Mouse (Mus musculus) neural tube, embryonic 11.5 days (tissue): ENCODE results near the gene Lrrc49. TPM values are rescaled to one million over a fixed set of nuclear protein-coding genes. Genes with fewer than 3 reads are reported as not detected.

Experiments
- ATAC-seq: fragments of 200-750 bp; cut with Nextera tagmentation; 2 replicates; pipeline ENCODE4 v1.8.0; 2017; ENCODE audit warnings: moderate number of reproducible peaks, mild to moderate bottlenecking, moderate TSS enrichment, moderate library complexity; ENCODE audit not compliant: insufficient read depth, low FRiP score, low TSS enrichment
- DNase-seq: peaks from one replicate; pipeline ENCODE4 v3.0.0-alpha.2; 2015; ENCODE audit warnings: low spot score
- H3K27ac ChIP-seq: fragments of 300-500 bp; sonication (generic); 2 replicates; pipeline ENCODE4 v1.5.1; 2014; ENCODE audit warnings: low read depth, mild to moderate bottlenecking, low read length
- H3K27me3 ChIP-seq: fragments of 300-500 bp; sonication (generic); 2 replicates; pipeline ENCODE4 v1.6.1; 2014; ENCODE audit warnings: mild to moderate bottlenecking, low read length, mixed read lengths; ENCODE audit not compliant: control insufficient read depth, insufficient read depth
- H3K36me3 ChIP-seq: fragments of 300-500 bp; sonication (generic); 2 replicates; pipeline ENCODE4 v1.6.1; 2014; ENCODE audit warnings: mild to moderate bottlenecking, low read length, moderate library complexity, mixed read lengths; ENCODE audit not compliant: control insufficient read depth, insufficient read depth
- H3K4me1 ChIP-seq: fragments of 300-500 bp; sonication (generic); 2 replicates; pipeline ENCODE4 v1.6.1; 2014; ENCODE audit warnings: low read length, mixed read lengths; ENCODE audit not compliant: control insufficient read depth, insufficient read depth
- H3K4me2 ChIP-seq: fragments of 300-500 bp; sonication (generic); 2 replicates; pipeline ENCODE4 v1.6.1; 2014; ENCODE audit warnings: low read depth, mild to moderate bottlenecking, moderate library complexity
- H3K4me3 ChIP-seq: fragments of 300-500 bp; sonication (generic); 2 replicates; pipeline ENCODE4 v1.5.1; 2014; ENCODE audit warnings: low read depth, low read length
- H3K9ac ChIP-seq: fragments of 300-500 bp; sonication (generic); 2 replicates; pipeline ENCODE4 v1.6.1; 2014; ENCODE audit warnings: mild to moderate bottlenecking, low read length
- H3K9me3 ChIP-seq: fragments of 300-500 bp; sonication (generic); 2 replicates; pipeline ENCODE4 v1.6.1; 2016; ENCODE audit warnings: low read length; ENCODE audit not compliant: control insufficient read depth
- WGBS: fragments of 180-500 bp; shearing (Covaris S2); extraction: QIAGEN DNeasy Blood & Tissue Kit; methylation state at CpG from one replicate; pipeline ENCODE4 v1.1.7; 2014; 5-methylcytosine and 5-hydroxymethylcytosine counted together
- polyA plus RNA-seq: library from polyadenylated mRNA; unstranded; fragments of >200 nt; fragmentation: Nextera tagmentation; extraction: Ambion mirVana; gene quantifications from 2 replicates; pipeline ENCODE4 v1.2.1, GENCODE M21; 2014

Gene Lrrc49
- polyA plus RNA-seq, 1 experiment from 2014 or later, result 47.9 TPM

DNA sequence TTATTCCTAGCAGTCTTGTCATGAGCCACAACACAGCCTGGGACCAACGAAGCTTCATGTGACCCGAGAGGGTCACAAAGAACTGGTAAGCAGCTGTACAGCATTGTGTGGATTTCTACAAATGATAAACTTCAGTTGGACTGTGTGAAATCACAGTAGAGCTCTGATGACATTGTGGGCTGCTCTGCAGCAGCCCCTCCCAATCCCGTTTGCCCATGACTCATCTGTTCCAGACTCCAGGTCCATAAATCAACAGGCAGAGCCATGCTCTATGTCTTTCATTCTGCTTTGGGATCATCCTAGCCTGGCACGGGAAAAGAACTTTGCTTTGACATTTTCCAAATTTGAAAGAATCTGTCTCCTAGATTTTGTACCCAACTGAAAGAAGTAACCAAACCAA is 4.7 kb upstream of the Lrrc49 start:
- Histone ChIP-seq H3K4me1 (no peaks in the 10 kb centered on the region), H3K4me3 (no peak overlapping the region), H3K9me3 (no peaks in the 10 kb centered on the region), H3K27me3 (no peaks in the 10 kb centered on the region), H3K27ac (no peak overlapping the region), H3K36me3 (no peaks in the 10 kb centered on the region), H3K9ac (no peak overlapping the region), H3K4me2 (no peak overlapping the region)
- WGBS, result 57% methylated on average over 4 of the region's 4 CpGs
- ATAC-seq (no peak), DNase-seq (no peak)

DNA sequence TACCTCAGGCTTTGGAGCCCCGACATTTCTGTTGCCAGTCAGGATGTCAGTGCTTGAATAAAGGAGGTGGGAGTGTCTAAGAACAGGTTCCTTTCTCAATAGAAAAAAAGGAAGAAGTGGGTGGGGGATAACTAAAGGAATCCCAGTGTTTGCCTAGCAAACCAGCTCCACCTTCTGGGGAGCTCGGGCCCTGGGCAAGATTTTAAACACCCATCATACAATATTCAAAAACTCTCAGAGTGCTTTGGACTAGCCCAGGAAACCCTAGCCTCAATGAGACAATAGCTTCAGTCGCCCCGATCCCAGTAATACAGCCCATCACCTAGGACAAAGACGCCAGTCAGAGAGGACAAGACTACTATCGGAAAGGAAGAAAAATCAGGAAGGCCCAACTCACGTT is 543 bp downstream of the Lrrc49 start:
- no peak for DNase-seq
- WGBS, result 3% methylated on average over 7 of the region's 7 CpGs
- peak overlapping the region; percentile 48 for H3K4me2 ChIP-seq

DNA sequence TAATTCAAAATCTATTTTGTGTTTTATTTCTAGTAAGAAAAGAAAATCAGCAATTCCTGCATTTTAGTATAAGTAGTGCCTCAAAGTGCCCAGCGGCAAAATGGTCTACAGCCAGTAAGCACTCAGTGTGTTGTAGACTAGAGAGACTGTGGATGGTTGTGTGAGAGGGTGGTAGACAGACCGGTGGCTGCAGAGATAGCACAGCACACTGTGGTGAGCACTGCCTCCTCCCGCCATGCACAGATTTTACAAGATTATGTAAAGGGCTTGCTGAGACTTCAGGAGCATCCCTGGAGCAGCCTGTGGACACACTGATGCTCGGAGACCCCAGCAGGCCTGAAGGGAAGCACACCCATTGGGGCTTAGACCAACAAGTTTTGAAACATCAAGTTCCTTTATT is 5.2 kb downstream of the Lrrc49 start:
- Histone ChIP-seq H3K9me3 (no peaks in the 10 kb centered on the region), H3K36me3 (peaks cover 2% of the 10 kb centered on the region), H3K9ac (no peak overlapping the region), H3K4me1 (no peaks in the 10 kb centered on the region), H3K4me3 (no peak overlapping the region), H3K27me3 (no peaks in the 10 kb centered on the region), H3K27ac (no peak overlapping the region), H3K4me2 (no peak overlapping the region)
- 95% methylated on average over 4 of the region's 4 CpGs for WGBS
- DNase-seq, result no peak
- ATAC-seq, result no peak

More for the DNA sequence above, 543 bp downstream of the Lrrc49 start:
- ATAC-seq, result peak; percentile 48
- Histone ChIP-seq H3K9ac (peak overlapping the region; percentile 61), H3K36me3 (no peaks in the 10 kb centered on the region; the same call in 1 of the 2 replicates), H3K4me3 (peak overlapping the region; percentile 57), H3K27ac (peak overlapping the region; percentile 98), H3K27me3 (no peaks in the 10 kb centered on the region), H3K4me1 (no peaks in the 10 kb centered on the region), H3K9me3 (no peaks in the 10 kb centered on the region)

DNA sequence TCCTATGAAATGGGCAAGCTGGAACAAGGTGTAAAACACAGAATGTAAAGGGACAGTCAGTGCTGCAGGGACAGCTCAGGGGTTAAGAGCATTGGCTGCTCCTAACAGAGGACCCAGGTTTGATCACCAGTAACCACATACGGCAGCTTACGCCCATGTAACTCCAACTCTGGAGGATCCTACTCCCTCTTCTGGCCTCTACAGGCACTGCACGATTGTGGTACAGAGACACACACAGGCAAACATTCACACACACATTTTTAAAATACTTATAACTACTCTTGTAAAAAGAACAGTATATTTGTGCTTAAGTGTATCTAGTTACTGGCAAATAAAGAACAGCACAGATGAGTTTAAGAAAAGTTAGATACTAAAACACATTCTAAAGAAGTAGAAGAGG is 7.0 kb downstream of the Lrrc49 start:
- Histone ChIP-seq H3K9ac (no peak overlapping the region), H3K4me1 (no peaks in the 10 kb centered on the region), H3K4me2 (no peak overlapping the region), H3K4me3 (no peak overlapping the region), H3K27me3 (no peaks in the 10 kb centered on the region), H3K36me3 (peaks cover 2% of the 10 kb centered on the region), H3K9me3 (no peaks in the 10 kb centered on the region), H3K27ac (no peak overlapping the region)
- WGBS, result 84% methylated on average over 3 of the region's 3 CpGs
- ATAC-seq (no peak), DNase-seq (no peak)

DNA sequence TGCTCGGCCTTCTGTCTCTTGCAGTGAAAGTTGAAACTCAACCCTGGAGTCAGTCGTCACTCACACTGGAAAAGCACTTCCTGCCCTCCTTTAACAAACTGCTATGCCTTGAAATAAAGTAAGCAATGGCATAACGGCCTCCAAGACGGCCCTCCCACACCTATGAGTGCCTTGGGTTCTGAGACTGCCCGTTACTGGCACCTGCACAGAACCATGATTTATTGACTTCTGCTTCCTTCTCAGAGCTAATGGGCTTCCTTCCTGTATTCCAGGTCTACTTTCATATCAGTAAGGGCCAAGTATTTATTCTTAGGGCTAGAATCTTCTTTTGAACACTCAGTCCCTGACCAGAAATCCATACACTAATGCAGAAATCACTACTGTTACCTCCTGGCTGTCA is 9.0 kb downstream of the Lrrc49 start:
- DNase-seq (no peak), ATAC-seq (no peak)
- WGBS, result 89% methylated on average over 5 of the region's 5 CpGs
- Histone ChIP-seq H3K4me2 (no peak overlapping the region), H3K9ac (no peak overlapping the region), H3K4me3 (no peak overlapping the region), H3K27ac (no peak overlapping the region), H3K9me3 (no peaks in the 10 kb centered on the region), H3K36me3 (peaks cover 2% of the 10 kb centered on the region), H3K4me1 (no peaks in the 10 kb centered on the region), H3K27me3 (no peaks in the 10 kb centered on the region)

DNA sequence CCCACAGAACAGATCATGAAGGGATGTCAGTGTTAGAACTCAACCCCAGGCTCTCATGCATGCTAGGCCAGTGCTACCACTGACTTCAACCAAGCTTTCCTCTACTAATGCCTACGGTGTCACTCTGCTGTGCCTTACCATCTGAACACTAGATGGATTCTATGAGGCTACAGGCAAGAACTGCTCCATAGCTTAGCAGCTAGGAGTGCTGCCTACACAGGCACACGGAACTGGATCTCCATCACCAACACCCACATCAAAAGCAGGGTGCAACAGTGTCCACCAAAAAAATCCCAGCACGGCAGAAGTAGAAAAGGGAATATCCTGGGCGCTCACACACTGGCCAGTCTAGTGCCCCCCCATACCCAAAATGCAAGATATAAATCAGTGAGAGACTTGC is 11.5 kb downstream of the Lrrc49 start:
- Histone ChIP-seq H3K9me3 (no peaks in the 10 kb centered on the region), H3K4me2 (no peak overlapping the region), H3K4me1 (no peaks in the 10 kb centered on the region), H3K27ac (no peak overlapping the region), H3K9ac (no peak overlapping the region), H3K36me3 (peaks cover 2% of the 10 kb centered on the region), H3K4me3 (no peak overlapping the region), H3K27me3 (no peaks in the 10 kb centered on the region)
- WGBS, result 88% methylated on average over 4 of the region's 4 CpGs
- DNase-seq (no peak), ATAC-seq (no peak)

DNA sequence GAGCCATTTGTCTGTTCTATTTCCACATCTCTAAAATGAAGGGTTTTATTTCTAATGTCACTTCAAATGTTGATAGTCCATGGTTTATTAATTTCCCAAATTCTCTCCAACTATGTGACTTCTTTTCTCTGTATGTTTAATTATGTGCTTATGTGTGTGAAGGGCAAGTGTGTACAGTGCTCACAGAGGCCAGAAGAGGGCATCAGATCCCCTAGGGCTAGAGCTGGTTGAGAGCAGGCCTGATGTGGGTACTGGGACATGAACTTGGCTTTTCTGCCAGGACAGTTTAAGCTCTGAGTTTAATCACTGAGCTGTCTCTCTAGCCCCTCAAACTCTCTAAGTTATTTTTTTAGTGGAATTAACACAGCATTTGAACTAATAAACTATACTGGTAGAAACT is 13.2 kb downstream of the Lrrc49 start:
- Histone ChIP-seq H3K4me1 (no peaks in the 10 kb centered on the region), H3K4me2 (no peak overlapping the region), H3K9ac (no peak overlapping the region), H3K27me3 (no peaks in the 10 kb centered on the region), H3K27ac (no peak overlapping the region), H3K4me3 (no peak overlapping the region), H3K9me3 (no peaks in the 10 kb centered on the region), H3K36me3 (no peaks in the 10 kb centered on the region; the same call in 1 of the 2 replicates)
- no peak for DNase-seq
- no peak for ATAC-seq

DNA sequence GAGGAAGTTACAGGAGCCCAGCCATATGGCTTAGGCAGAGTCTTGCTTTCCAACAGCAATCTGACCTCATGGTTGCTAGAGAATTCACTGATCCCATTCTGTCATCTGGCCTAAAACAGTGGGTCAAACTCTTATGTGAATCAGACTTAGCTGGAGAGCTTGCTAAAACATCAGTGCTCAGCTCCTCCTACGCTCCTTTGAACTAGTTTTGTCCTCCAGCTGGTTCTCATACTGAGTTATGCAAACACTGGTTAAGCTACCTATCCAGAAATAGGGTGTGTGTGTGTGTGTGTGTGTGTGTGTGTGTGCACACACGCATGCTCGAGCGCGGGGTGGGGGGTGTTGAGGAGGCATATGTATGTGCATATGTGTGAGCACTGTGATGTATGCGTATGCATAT is 15.4 kb downstream of the Lrrc49 start:
- H3K36me3 ChIP-seq, result no peaks in the 10 kb centered on the region; the same call in none of the 2 replicates
- ATAC-seq (no peak), DNase-seq (no peak)
- WGBS, result 96% methylated on average over 6 of the region's 6 CpGs
- no peaks in the 10 kb centered on the region for H3K9me3 ChIP-seq
- H3K4me2 ChIP-seq, result no peak overlapping the region
- H3K27me3 ChIP-seq, result no peaks in the 10 kb centered on the region
- no peak overlapping the region for H3K4me3 ChIP-seq
- H3K27ac ChIP-seq, result no peak overlapping the region
- H3K9ac ChIP-seq, result no peak overlapping the region
- H3K4me1 ChIP-seq, result no peaks in the 10 kb centered on the region

DNA sequence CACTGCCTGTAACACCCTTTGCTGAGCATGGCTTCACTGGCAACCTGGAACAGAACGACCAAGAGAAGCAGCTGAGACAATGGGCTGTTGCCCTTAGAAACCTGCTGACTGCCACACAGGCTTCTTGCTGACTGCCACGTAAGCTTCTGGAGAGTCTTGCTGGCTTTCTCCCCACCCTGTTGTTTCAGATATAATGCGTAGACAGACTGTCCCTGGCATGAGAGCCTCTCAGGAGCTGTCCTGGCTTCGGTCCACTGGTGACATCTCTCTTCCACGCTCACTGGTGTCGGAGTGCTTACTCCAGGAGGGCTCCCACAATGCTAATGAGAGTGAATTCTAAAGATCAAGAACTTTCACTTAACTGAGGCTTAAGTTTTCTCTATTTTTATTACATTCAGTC is 19.1 kb downstream of the Lrrc49 start:
- peaks cover 8% of the 10 kb centered on the region for H3K36me3 ChIP-seq
- H3K9ac ChIP-seq, result no peak overlapping the region
- no peak overlapping the region for H3K4me3 ChIP-seq
- H3K27ac ChIP-seq, result no peak overlapping the region
- H3K27me3 ChIP-seq, result no peaks in the 10 kb centered on the region
- H3K4me2 ChIP-seq, result no peak overlapping the region
- no peak for DNase-seq
- WGBS, result 91% methylated on average over 6 of the region's 6 CpGs
- H3K4me1 ChIP-seq, result no peaks in the 10 kb centered on the region
- no peaks in the 10 kb centered on the region for H3K9me3 ChIP-seq
- ATAC-seq, result no peak
